Mouse (Mus musculus) liver, adult 2 months (tissue): ENCODE data around the gene Vav1. TPM values are rescaled to one million over a fixed set of nuclear protein-coding genes. Genes with fewer than 3 reads are reported as not detected.
A peak's percentile ranks its signal among the peaks of the same experiment; 100 is the strongest.

ENCODE experiments used
- DNase-seq: peaks from one replicate; pipeline ENCODE4 v3.0.0-alpha.2; 2011; ENCODE audit warnings: low read depth, low spot score; ENCODE audit errors: extremely low read depth
- H3K27ac ChIP-seq: fragments of 200-500 bp; replicated peaks from 2 replicates; pipeline ENCODE4 v1.5.1; 2012; ENCODE audit warnings: low read depth, mild to moderate bottlenecking, control low read depth, inconsistent platforms, low read length; ENCODE audit not compliant: insufficient read depth
- H3K27me3 ChIP-seq: fragments of 200-500 bp; 2 replicates; pipeline ENCODE4 v1.6.1; 2012; ENCODE audit warnings: mild to moderate bottlenecking, moderate library complexity, low read length, inconsistent platforms; ENCODE audit not compliant: control insufficient read depth, insufficient read depth
- H3K36me3 ChIP-seq: fragments of 200-500 bp; 2 replicates; pipeline ENCODE4 v1.6.1; 2012; ENCODE audit warnings: low read length, inconsistent platforms; ENCODE audit not compliant: control insufficient read depth, insufficient read depth
- H3K4me1 ChIP-seq: fragments of 200-500 bp; 2 replicates; pipeline ENCODE4 v1.6.1; 2011; ENCODE audit warnings: low read length; ENCODE audit not compliant: control insufficient read depth, insufficient read depth
- H3K4me3 ChIP-seq: fragments of 200-500 bp; 2 replicates; pipeline ENCODE4 v1.5.1; 2011; ENCODE audit warnings: low read depth, mild to moderate bottlenecking, control low read depth, low read length, moderate library complexity; ENCODE audit not compliant: insufficient read depth
- H3K79me2 ChIP-seq: fragments of 200-500 bp; 2 replicates; pipeline ENCODE4 v1.6.1; 2012; ENCODE audit warnings: inconsistent platforms, mild to moderate bottlenecking, low read length, moderate library complexity; ENCODE audit not compliant: control insufficient read depth, insufficient read depth
- H3K9ac ChIP-seq: fragments of 200-500 bp; 2 replicates; pipeline ENCODE4 v1.6.1; 2012; ENCODE audit warnings: low read depth, mild to moderate bottlenecking, control low read depth, inconsistent platforms, low read length
- CTCF ChIP-seq: fragments of 200-500 bp; IDR thresholded peaks from 2 replicates; pipeline ENCODE4 v1.5.1; 2011; ENCODE audit warnings: low read depth, low read length, control low read depth
- POLR2A ChIP-seq: fragments of 200-500 bp; IDR thresholded peaks from 2 replicates; pipeline ENCODE4 v1.6.1; 2011; ENCODE audit warnings: low read length, control low read depth; ENCODE audit not compliant: insufficient read depth; ENCODE audit errors: extremely low read depth
- WGBS: fragments of 180-500 bp; shearing (Covaris S2); methylation state at CpG from one replicate; pipeline ENCODE4 v1.1.7; 2018; 5-methylcytosine and 5-hydroxymethylcytosine counted together
- polyA plus RNA-seq: library from polyadenylated mRNA; depleted of rRNA; stranded (reverse); fragments of >200 nt; gene quantifications from 2 replicates; pipeline ENCODE4 v1.2.3, GENCODE M21; 2012
- total RNA-seq: library from RNA; depleted of rRNA; stranded (reverse); fragments of >200 nt; gene quantifications from 2 replicates; pipeline ENCODE4 v1.2.3, GENCODE M21; 2014

Gene Vav1
- total and polyA plus RNA-seq, 2 experiments = 1.9 to 2.7 TPM

- Histone ChIP-seq H3K4me1 (peaks cover 9% of the 10 kb centered on the region), H3K27ac (peak within 1 kb of the TSS; percentile 84), H3K9ac (peak within 1 kb of the TSS; percentile 79), H3K79me2 (no peaks in the 10 kb centered on the region), H3K36me3 (peaks cover 3% of the 10 kb centered on the region; the same call in 1 of the 2 replicates), H3K27me3 (no peaks in the 10 kb centered on the region), H3K4me3 (peak within 1 kb of the TSS; percentile 78)
- under 1% methylated on average over 50 of the region's 52 CpGs for WGBS
- TF ChIP-seq POLR2A (0 out of 2 replicates have a peak, but pooled peaks have one; percentile 50), CTCF (peak; percentile 14; the same call in 1 of the 2 replicates)
- peak; percentile 59 for DNase-seq
Observed at GRCm38 (mm10) chr17:57249186-57250181, 29.4 kb upstream of the Vav1 start, which contains the start of gene Trip10. TSS of gene Trip10 (plus strand) at chr17:57249455.

DNA sequence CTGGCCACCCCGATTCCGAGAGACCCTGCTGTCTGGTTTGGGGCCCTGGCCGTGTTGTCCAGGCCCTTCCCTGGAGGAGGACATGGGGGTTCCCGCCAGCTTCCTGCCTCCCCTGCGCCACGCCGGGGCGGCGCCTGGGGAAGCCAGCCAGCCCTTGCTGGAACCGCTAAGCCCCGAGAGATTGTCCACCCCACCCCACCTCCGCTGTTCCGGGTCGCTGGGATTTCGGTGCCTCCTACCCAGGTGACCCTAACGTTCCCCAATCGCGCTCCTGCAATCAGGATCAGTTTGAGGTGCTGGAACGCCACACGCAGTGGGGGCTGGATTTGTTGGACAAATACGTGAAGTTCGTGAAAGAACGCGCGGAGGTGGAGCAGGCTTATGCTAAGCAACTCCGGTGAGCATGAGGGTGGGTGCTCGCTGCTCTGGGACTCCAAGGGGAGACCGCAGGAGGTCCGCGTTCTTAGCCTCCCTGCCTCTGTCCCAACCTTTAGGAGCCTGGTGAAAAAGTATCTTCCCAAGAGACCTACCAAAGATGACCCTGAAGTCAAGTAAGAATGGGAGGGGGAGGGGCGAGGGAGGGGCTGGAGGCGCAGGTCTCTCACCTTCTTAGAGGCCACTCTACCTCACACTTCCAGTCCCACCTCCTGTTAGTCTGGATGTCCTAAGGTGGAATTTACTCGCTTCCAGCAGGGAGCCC is 28.3 kb upstream of the Vav1 start:
- H3K27ac ChIP-seq = no peak overlapping the region; the same call in 1 of the 2 replicates
- peak overlapping the region; percentile 79 for H3K9ac ChIP-seq
- H3K4me1 ChIP-seq = peaks cover 9% of the 10 kb centered on the region
- H3K27me3 ChIP-seq = no peaks in the 10 kb centered on the region
- no peaks in the 10 kb centered on the region for H3K79me2 ChIP-seq
- H3K4me3 ChIP-seq = peak overlapping the region; percentile 78
- TF ChIP-seq CTCF (no peak), POLR2A (no peak)
- DNase-seq = no peak
- H3K36me3 ChIP-seq = peaks cover 4% of the 10 kb centered on the region; the same call in 1 of the 2 replicates
- whole genome bisulfite sequencing = 16% methylated on average over 33 of the region's 33 CpGs

DNA sequence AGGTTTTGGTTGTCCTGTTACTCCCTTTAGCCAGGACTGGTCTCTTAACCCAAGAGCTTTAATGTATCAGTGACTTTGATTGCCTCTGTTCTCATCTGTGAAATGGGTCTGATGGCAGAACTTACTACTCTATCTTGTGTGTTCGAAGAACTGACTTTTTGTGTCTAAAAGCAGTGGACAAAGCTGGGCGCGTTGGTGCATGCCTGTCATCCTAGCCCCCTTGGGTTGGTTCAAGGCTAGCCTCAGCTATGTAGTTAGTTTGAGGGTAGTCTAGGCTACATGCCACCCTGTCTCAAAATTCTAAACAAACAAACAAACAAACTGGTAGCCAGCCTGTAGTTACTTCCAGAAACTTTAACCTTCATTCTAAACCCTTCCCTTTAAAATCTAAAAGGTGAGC is 27.5 kb upstream of the Vav1 start:
- Histone ChIP-seq H3K79me2 (no peaks in the 10 kb centered on the region), H3K27me3 (no peaks in the 10 kb centered on the region), H3K4me1 (peaks cover 9% of the 10 kb centered on the region), H3K9ac (no peak overlapping the region), H3K27ac (no peak overlapping the region), H3K36me3 (peaks cover 4% of the 10 kb centered on the region; the same call in 1 of the 2 replicates), H3K4me3 (no peak overlapping the region)
- WGBS = 94% methylated on average over 3 of the region's 3 CpGs
- no peak for DNase-seq
- TF ChIP-seq CTCF = no peak
- TF ChIP-seq POLR2A = no peak

- TF ChIP-seq POLR2A (no peak), CTCF (no peak)
- no peak overlapping the region for H3K27ac ChIP-seq
- no peak overlapping the region for H3K9ac ChIP-seq
- peaks cover 4% of the 10 kb centered on the region for H3K4me1 ChIP-seq
- H3K4me3 ChIP-seq = no peak overlapping the region
- H3K36me3 ChIP-seq = peaks cover 10% of the 10 kb centered on the region; the same call in 1 of the 2 replicates
- WGBS = 41% methylated on average over 6 of the region's 6 CpGs
- H3K79me2 ChIP-seq = no peaks in the 10 kb centered on the region
- H3K27me3 ChIP-seq = no peaks in the 10 kb centered on the region
- no peak for DNase-seq
Observed at GRCm38 (mm10) chr17:57253306-57253705, 25.6 kb upstream of the Vav1 start.

GRCm38 (mm10) chr17:57255354-57255753 is 23.5 kb upstream of the Vav1 start:
- TF ChIP-seq CTCF (no peak), POLR2A (no peak)
- Histone ChIP-seq H3K4me3 (no peak overlapping the region), H3K9ac (no peak overlapping the region), H3K27me3 (no peaks in the 10 kb centered on the region), H3K27ac (no peak overlapping the region), H3K4me1 (no peaks in the 10 kb centered on the region), H3K79me2 (no peaks in the 10 kb centered on the region), H3K36me3 (peaks cover 16% of the 10 kb centered on the region; the same call in 1 of the 2 replicates)
- no peak for DNase-seq
- 86% methylated on average over 14 of the region's 14 CpGs for WGBS
